Mouse (Mus musculus) testis, adult 10 weeks (tissue): ENCODE measurements around the gene Adam11. TPM values are rescaled to one million over a fixed set of nuclear protein-coding genes. Genes with fewer than 3 reads are reported as not detected.

ENCODE experiments used
- polyA plus RNA-seq: library from polyadenylated mRNA; stranded (reverse); fragments of 350-450 nt; fragmentation: Illumina TruSeq; extraction: RNeasy Lipid Tissue Mini Kit (QIAGEN cat#74804); gene quantifications from one replicate; pipeline ENCODE4 v1.2.3, GENCODE M21; 2014; ENCODE audit warnings: low read depth, low replicate concordance

The Adam11 gene
- 0.38 TPM for polyA plus RNA-seq

DNA sequence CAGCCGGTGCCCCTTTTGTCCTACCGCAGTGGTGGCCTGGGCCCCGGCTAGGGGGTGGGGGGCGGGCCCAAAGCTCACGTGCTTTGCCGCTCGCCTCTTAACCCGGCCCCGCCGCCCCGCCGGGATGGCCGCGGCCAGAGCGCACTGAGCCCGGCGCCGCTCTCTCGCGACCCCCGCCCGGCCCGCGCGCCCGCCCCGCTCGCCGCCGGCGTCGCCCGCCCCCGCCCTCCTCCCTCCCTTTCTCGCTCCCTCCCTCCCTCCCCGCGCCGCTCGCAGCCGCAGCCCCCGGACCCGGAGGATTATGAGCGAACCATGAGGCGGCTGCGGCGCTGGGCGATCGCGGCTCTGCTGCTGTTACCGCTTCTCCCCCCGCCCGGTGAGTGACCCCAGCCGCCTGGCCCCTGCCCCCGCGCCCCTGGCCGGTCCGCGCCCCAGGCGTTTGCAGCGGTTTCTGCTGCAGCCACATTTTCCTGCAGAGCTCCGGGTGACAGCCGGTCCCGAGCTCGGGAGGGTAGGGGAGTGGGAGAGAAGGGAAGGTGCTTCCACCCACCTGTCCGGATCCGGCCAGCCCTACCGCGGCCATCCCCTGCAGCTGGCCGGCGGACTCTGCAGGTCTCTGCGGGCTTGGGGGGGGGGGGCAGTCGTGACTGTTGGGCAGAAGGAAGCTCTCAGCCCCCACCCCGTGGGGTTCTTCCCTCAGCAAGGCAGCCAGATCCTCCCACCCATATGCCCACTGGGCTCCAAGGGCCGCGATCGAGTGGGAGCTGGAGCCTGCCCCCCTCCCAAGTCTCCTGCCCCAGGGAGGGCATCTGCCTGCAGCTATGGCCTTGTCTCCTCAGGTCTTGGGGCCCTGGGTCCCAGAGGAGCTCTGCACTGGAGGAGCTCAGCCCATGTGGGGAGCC lies at the start of gene Adam11:
Adam11 (plus strand) TSS at position 131 of the 902 bp plus-strand sequence.

GRCm38 (mm10) chr11:102819021-102819782 lies 58.0 kb downstream of the Adam11 start, which contains the start of gene Gjc1:
TSS of gene Gjc1 (minus strand) at chr11:102819700.

Other genes with a start within 250 kb of the Adam11 start
- gene Gpatch8, start 205.0 kb upstream of the Adam11 start, polyA plus RNA-seq, result 20.4 TPM
- gene Gm11627, start 182.0 kb upstream of the Adam11 start, polyA plus RNA-seq, result 0.49 TPM
- gene Fzd2, start 157.0 kb upstream of the Adam11 start, polyA plus RNA-seq, result 0.32 TPM
- 295 TPM for gene Meioc, start 97.7 kb upstream of the Adam11 start, polyA plus RNA-seq
- 15.3 TPM for gene Ccdc43, start 63.7 kb upstream of the Adam11 start, polyA plus RNA-seq
- 16.6 TPM for gene Gjc1, start 58.3 kb downstream of the Adam11 start, polyA plus RNA-seq
- not detected for gene Higd1b, start 74.4 kb downstream of the Adam11 start, polyA plus RNA-seq
- gene Eftud2, start 119.5 kb downstream of the Adam11 start, polyA plus RNA-seq, result 53.4 TPM
- 12.5 TPM for gene Ccdc103, start 119.8 kb downstream of the Adam11 start, polyA plus RNA-seq
- gene Fam187a, start 123.7 kb downstream of the Adam11 start, polyA plus RNA-seq, result 0.31 TPM
- gene Gfap, start 139.5 kb downstream of the Adam11 start, polyA plus RNA-seq, result 0.07 TPM
- 4.1 TPM for gene Kif18b, start 163.7 kb downstream of the Adam11 start, polyA plus RNA-seq
- gene C1ql1, start 185.2 kb downstream of the Adam11 start, polyA plus RNA-seq, result not detected